Mouse (Mus musculus): ENCODE data around the gene Txndc8. TPM values are rescaled to one million over a fixed set of nuclear protein-coding genes. Genes with fewer than 3 reads are reported as not detected.

Gene Txndc8
- total RNA-seq, 1 experiment = not detected

DNA sequence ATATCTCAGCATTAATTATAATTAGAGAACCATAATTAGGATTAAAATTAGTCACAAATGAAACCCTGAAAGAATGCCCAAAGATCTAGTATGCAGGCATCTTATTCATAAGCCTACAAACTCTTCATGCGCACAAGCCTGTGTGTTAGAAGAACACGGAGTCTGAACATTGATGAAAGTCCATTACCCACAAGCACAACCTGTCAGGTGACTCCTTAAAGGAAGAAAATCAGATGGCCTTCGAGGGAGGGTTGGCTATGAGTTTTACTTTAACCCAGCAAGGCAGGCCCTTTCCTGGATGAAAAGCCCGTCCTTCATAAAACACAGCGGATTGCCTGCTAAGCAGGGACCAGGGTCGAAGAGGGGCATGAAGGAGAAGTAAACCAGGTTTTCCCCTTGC is 35.9 kb upstream of the Txndc8 start:
- H3K9ac ChIP-seq (ENCODE audit: insufficient read depth, low read depth, low read length, poor library complexity, severe bottlenecking) = no peak overlapping the region
- H3K36me3 ChIP-seq (ENCODE audit: control insufficient read depth, insufficient read depth, low read length, poor library complexity, severe bottlenecking) = no peaks in the 10 kb centered on the region
- H3K4me3 ChIP-seq (ENCODE audit: insufficient read depth in 1 of 2, low read depth in 1 of 2, low read length in 2 of 2, poor library complexity in 1 of 2, severe bottlenecking in 1 of 2) = no peak overlapping the region
- no peaks in the 10 kb centered on the region for H3K9me3 ChIP-seq (ENCODE audit: control insufficient read depth, insufficient read depth, low read depth, low read length)
- H3K4me1 ChIP-seq (ENCODE audit: control insufficient read depth in 2 of 2, insufficient read depth in 2 of 2, low read length in 2 of 2, poor library complexity in 1 of 2) = no peaks in the 10 kb centered on the region
- no peak for DNase-seq (ENCODE audit: low read depth, low spot score)
- TF ChIP-seq ZNF384 (IDR thresholded peaks at IDR 0.05; ENCODE audit: low read depth, low read length) (no peak), HCFC1 (IDR thresholded peaks at IDR 0.05; ENCODE audit: borderline replicate concordance, insufficient read depth, low read length) (no peak), MAFK (IDR thresholded peaks at IDR 0.05; ENCODE audit: insufficient read depth, low read depth, low read length) (no peak), ZC3H11A (IDR thresholded peaks at IDR 0.05; ENCODE audit: borderline replicate concordance, low read depth, low read length) (no peak), CHD2 (IDR thresholded peaks at IDR 0.05; ENCODE audit: low read depth, low read length) (no peak)
- in situ Hi-C loops (cut with MboI; ENCODE audit: low sequenced_read_pairs in 2 of 2, unreplicated experiment in 2 of 2) = no loop called here
- H3K27ac ChIP-seq (ENCODE audit: insufficient read depth, low read depth, low read length, poor library complexity, severe bottlenecking) = no peak overlapping the region

GRCm38 (mm10) chr4:58044356-58044755 is 35.4 kb upstream of the Txndc8 start:
- no peak overlapping the region for H3K9ac ChIP-seq (ENCODE audit: insufficient read depth, low read depth, low read length, poor library complexity, severe bottlenecking)
- no peak overlapping the region for H3K4me3 ChIP-seq (ENCODE audit: insufficient read depth in 1 of 2, low read depth in 1 of 2, low read length in 2 of 2, poor library complexity in 1 of 2, severe bottlenecking in 1 of 2)
- H3K27ac ChIP-seq (ENCODE audit: insufficient read depth, low read depth, low read length, poor library complexity, severe bottlenecking) = no peak overlapping the region
- in situ Hi-C loops (cut with MboI; ENCODE audit: low sequenced_read_pairs in 2 of 2, unreplicated experiment in 2 of 2) = no loop called here
- DNase-seq (ENCODE audit: low read depth, low spot score) = no peak
- H3K36me3 ChIP-seq (ENCODE audit: control insufficient read depth, insufficient read depth, low read length, poor library complexity, severe bottlenecking) = no peaks in the 10 kb centered on the region
- no peaks in the 10 kb centered on the region for H3K9me3 ChIP-seq (ENCODE audit: control insufficient read depth, insufficient read depth, low read depth, low read length)
- no peaks in the 10 kb centered on the region for H3K4me1 ChIP-seq (ENCODE audit: control insufficient read depth in 2 of 2, insufficient read depth in 2 of 2, low read length in 2 of 2, poor library complexity in 1 of 2)
- TF ChIP-seq HCFC1 (IDR thresholded peaks at IDR 0.05; ENCODE audit: borderline replicate concordance, insufficient read depth, low read length) (no peak), ZNF384 (IDR thresholded peaks at IDR 0.05; ENCODE audit: low read depth, low read length) (no peak), CHD2 (IDR thresholded peaks at IDR 0.05; ENCODE audit: low read depth, low read length) (no peak), MAFK (IDR thresholded peaks at IDR 0.05; ENCODE audit: insufficient read depth, low read depth, low read length) (no peak), ZC3H11A (IDR thresholded peaks at IDR 0.05; ENCODE audit: borderline replicate concordance, low read depth, low read length) (no peak)

DNA sequence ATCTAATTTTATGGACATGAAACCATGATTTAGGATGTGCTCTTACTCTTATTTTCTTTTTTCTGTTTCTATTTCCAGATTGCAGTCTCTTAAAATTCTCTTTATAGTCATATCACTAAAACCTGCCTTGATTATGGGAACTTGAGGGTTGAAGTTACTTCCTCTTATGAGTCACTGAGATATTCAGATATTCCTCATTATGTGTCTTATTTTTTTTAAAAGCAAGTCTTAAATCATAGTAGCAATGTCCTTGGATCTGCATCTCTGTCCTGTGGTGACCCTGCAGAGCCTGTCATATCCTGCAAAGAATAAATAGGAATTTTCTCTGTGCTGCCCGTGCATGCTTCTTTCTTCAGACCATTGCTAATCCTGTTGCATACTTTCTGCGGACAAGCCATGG is 31.2 kb upstream of the Txndc8 start:
- Histone ChIP-seq H3K4me1 (ENCODE audit: control insufficient read depth in 2 of 2, insufficient read depth in 2 of 2, low read length in 2 of 2, poor library complexity in 1 of 2) (peaks cover 0 to 3% of the 10 kb centered on the region in 2 experiments; a peak in 1 of 4 replicates), H3K4me3 (ENCODE audit: insufficient read depth in 1 of 2, low read depth in 1 of 2, low read length in 2 of 2, poor library complexity in 1 of 2, severe bottlenecking in 1 of 2) (no peak overlapping the region), H3K9me3 (ENCODE audit: control insufficient read depth, insufficient read depth, low read depth, low read length) (no peaks in the 10 kb centered on the region), H3K27ac (ENCODE audit: insufficient read depth, low read depth, low read length, poor library complexity, severe bottlenecking) (no peak overlapping the region), H3K36me3 (ENCODE audit: control insufficient read depth, insufficient read depth, low read length, poor library complexity, severe bottlenecking) (no peaks in the 10 kb centered on the region), H3K9ac (ENCODE audit: insufficient read depth, low read depth, low read length, poor library complexity, severe bottlenecking) (no peak overlapping the region)
- DNase-seq (ENCODE audit: low read depth, low spot score) = no peak
- in situ Hi-C loops (cut with MboI; ENCODE audit: low sequenced_read_pairs in 2 of 2, unreplicated experiment in 2 of 2) = no loop called here
- no peak for TF ChIP-seq MAFK (IDR thresholded peaks at IDR 0.05; ENCODE audit: insufficient read depth, low read depth, low read length)
- TF ChIP-seq CHD2 (IDR thresholded peaks at IDR 0.05; ENCODE audit: low read depth, low read length) = no peak
- no peak for TF ChIP-seq ZC3H11A (IDR thresholded peaks at IDR 0.05; ENCODE audit: borderline replicate concordance, low read depth, low read length)
- no peak for TF ChIP-seq ZNF384 (IDR thresholded peaks at IDR 0.05; ENCODE audit: low read depth, low read length)
- no peak for TF ChIP-seq HCFC1 (IDR thresholded peaks at IDR 0.05; ENCODE audit: borderline replicate concordance, insufficient read depth, low read length)

DNA sequence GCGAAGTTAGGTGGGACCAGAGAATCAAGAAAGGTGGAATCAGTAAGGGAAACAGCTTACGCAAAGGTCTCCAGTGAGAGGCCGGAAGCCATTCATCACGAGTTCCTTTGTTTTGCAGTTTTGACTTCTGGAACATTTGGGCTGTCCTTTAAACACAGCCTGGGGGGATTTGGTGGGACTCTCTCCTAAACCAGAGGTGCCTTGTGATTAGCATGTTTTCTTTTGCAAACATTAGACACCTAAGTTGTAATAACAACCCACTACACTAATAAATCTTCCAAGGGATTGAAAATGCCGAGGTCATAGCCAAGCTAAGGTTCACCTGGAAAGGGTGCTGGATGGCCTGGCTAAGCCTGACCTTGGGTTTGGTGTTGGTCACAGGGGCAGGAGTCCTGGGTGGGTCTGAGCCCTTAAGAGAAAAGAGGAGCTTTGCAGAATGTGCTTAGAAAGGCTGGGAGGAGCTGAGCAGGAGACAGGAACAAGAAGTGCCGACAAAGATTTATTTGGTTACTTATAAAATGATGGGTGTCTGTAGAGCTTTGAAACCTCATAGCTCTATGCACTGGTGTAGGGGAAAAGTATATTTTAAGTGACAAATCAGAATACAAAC is 28.3 kb upstream of the Txndc8 start:
- no peak overlapping the region for H3K4me3 ChIP-seq (ENCODE audit: insufficient read depth in 1 of 2, low read depth in 1 of 2, low read length in 2 of 2, poor library complexity in 1 of 2, severe bottlenecking in 1 of 2)
- H3K27ac ChIP-seq (ENCODE audit: insufficient read depth, low read depth, low read length, poor library complexity, severe bottlenecking) = no peak overlapping the region
- in situ Hi-C loops (cut with MboI; ENCODE audit: low sequenced_read_pairs in 2 of 2, unreplicated experiment in 2 of 2) = no loop called here
- no peaks in the 10 kb centered on the region for H3K9me3 ChIP-seq (ENCODE audit: control insufficient read depth, insufficient read depth, low read depth, low read length)
- TF ChIP-seq ZNF384 (IDR thresholded peaks at IDR 0.05; ENCODE audit: low read depth, low read length) = no peak
- no peak for TF ChIP-seq HCFC1 (IDR thresholded peaks at IDR 0.05; ENCODE audit: borderline replicate concordance, insufficient read depth, low read length)
- no peak for TF ChIP-seq MAFK (IDR thresholded peaks at IDR 0.05; ENCODE audit: insufficient read depth, low read depth, low read length)
- TF ChIP-seq ZC3H11A (IDR thresholded peaks at IDR 0.05; ENCODE audit: borderline replicate concordance, low read depth, low read length) = no peak
- no peak for TF ChIP-seq CHD2 (IDR thresholded peaks at IDR 0.05; ENCODE audit: low read depth, low read length)
- H3K9ac ChIP-seq (ENCODE audit: insufficient read depth, low read depth, low read length, poor library complexity, severe bottlenecking) = no peak overlapping the region
- H3K36me3 ChIP-seq (ENCODE audit: control insufficient read depth, insufficient read depth, low read length, poor library complexity, severe bottlenecking) = no peaks in the 10 kb centered on the region
- peak; percentile 78 for DNase-seq (ENCODE audit: low read depth, low spot score)
- H3K4me1 ChIP-seq (ENCODE audit: control insufficient read depth in 2 of 2, insufficient read depth in 2 of 2, low read length in 2 of 2, poor library complexity in 1 of 2) = peaks cover 0 to 3% of the 10 kb centered on the region in 2 experiments; a peak in 1 of 4 replicates

All from ES-E14 (cell line).